ENCODE assay signal across 10 mouse cellular contexts in the genomic region with DNA sequence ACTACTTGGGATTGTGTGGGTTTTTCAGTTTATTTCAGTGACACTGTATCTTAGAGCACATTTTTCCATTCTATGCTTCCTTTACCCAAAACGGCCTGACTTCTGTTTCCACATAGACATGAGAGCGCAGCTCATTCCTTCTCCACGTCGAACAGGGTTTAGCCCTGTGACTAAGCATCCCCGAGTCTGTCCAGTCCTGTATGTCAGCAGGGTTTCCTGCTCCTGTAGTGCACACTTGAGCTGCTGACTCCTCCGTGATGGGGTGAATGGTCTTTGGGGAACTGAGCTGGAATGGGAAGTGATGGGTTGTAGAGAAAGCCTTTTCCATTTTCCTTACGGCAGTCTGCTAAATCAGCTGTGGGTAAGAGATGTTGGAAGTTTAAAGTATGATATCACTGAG.
DNase-seq lines count a peak whose midpoint lies in the region; ATAC-seq and TF ChIP-seq lines count a peak whose summit lies in the region.
"Had no signal": no experiment of that assay in that cellular context is flagged by ENCODE, and none has a peak within 500 bp of the region (broad histone marks: within the 10 kb centered on the region; RNA-seq: fewer than 3 reads in every experiment).

No protein-coding gene starts in this region.

- no peak for TF ChIP-seq CTCF in hindbrain, postnatal 0 days (IDR thresholded peaks at IDR 0.05; ENCODE audit: low read depth)
- no peak for TF ChIP-seq CTCF in intestine, postnatal 0 days (IDR thresholded peaks at IDR 0.05; ENCODE audit: low read depth)

- peaks cover 21% of the 10 kb centered on the region for H3K36me3 ChIP-seq in heart, embryonic 13.5 days
- no peaks in the 10 kb centered on the region for H3K36me3 ChIP-seq in hindbrain, postnatal 0 days (ENCODE audit: insufficient read depth, low read length)
- H3K36me3 ChIP-seq in intestine, postnatal 0 days (ENCODE audit: control insufficient read depth, insufficient read depth): no peaks in the 10 kb centered on the region
- H3K36me3 ChIP-seq: heart, embryonic 15.5 days had no signal

- H3K4me3 ChIP-seq in heart, embryonic 13.5 days: no peak overlapping the region
- no peak overlapping the region for H3K4me3 ChIP-seq in hindbrain, postnatal 0 days (ENCODE audit: low read length)
- H3K4me3 ChIP-seq in intestine, postnatal 0 days (ENCODE audit: low read depth, low read length): no peak overlapping the region
- H3K4me3 ChIP-seq: heart, embryonic 15.5 days had no signal

- H3K4me1 ChIP-seq in heart, embryonic 13.5 days: peaks cover 25% of the 10 kb centered on the region
- H3K4me1 ChIP-seq in hindbrain, postnatal 0 days (ENCODE audit: insufficient read depth, low read length): no peaks in the 10 kb centered on the region
- no peaks in the 10 kb centered on the region for H3K4me1 ChIP-seq in intestine, postnatal 0 days (replicated peaks; ENCODE audit: control insufficient read depth, insufficient read depth, low read length)

- no peaks in the 10 kb centered on the region for H3K9me3 ChIP-seq in heart, embryonic 13.5 days
- H3K9me3 ChIP-seq in hindbrain, postnatal 0 days (ENCODE audit: low read length): no peaks in the 10 kb centered on the region
- H3K9me3 ChIP-seq in intestine, postnatal 0 days (ENCODE audit: control insufficient read depth): no peaks in the 10 kb centered on the region
- H3K9me3 ChIP-seq: heart, embryonic 15.5 days had no signal

- H3K27me3 ChIP-seq in heart, embryonic 13.5 days (replicated peaks): no peaks in the 10 kb centered on the region
- H3K27me3 ChIP-seq in hindbrain, postnatal 0 days (ENCODE audit: insufficient read depth, low read length): no peaks in the 10 kb centered on the region
- H3K27me3 ChIP-seq in intestine, postnatal 0 days (replicated peaks; ENCODE audit: control insufficient read depth, insufficient read depth, low read length): no peaks in the 10 kb centered on the region
- H3K27me3 ChIP-seq: heart, embryonic 15.5 days had no signal

- H3K4me2 ChIP-seq in heart, embryonic 13.5 days: no peak overlapping the region
- no peak overlapping the region for H3K4me2 ChIP-seq in hindbrain, postnatal 0 days (ENCODE audit: low read depth, low read length)
- H3K4me2 ChIP-seq in intestine, postnatal 0 days (replicated peaks; ENCODE audit: low read depth): no peak overlapping the region
- H3K4me2 ChIP-seq: heart, embryonic 15.5 days had no signal

- 50% methylated on average over 7 of the region's 7 CpGs for WGBS in heart, embryonic 13.5 days
- WGBS in hindbrain, postnatal 0 days: 53% methylated on average over 7 of the region's 7 CpGs
- 81% methylated on average over 7 of the region's 7 CpGs for WGBS in intestine, postnatal 0 days

- ATAC-seq in heart, embryonic 13.5 days (ENCODE audit: extremely low read depth, insufficient number of reproducible peaks, low FRiP score, low TSS enrichment): no peak
- peak; percentile 50; the same call in 1 of the 2 replicates for ATAC-seq in hindbrain, postnatal 0 days
- no peak for ATAC-seq in intestine, postnatal 0 days
- ATAC-seq: CD4-positive, CD25-positive, alpha-beta regulatory T cell, adult 4 months had no signal

- DNase-seq in heart, adult 11 months: no peak
- peak; percentile 31 for DNase-seq in right cerebral cortex, postnatal 25 days
- DNase-seq in right cerebral cortex, postnatal 4 days: no peak
- no peak for DNase-seq in hindbrain, postnatal 0 days (ENCODE audit: low spot score)
- DNase-seq in cerebellum, postnatal 4 days (ENCODE audit: low spot score in 2 of 2): no peak
- DNase-seq in c-Kit-positive CD71-positive TER-119-positive erythroid progenitor cells, embryonic 14.5 days (ENCODE audit: low spot score): no peak

- H3K9ac ChIP-seq in heart, embryonic 13.5 days: 0 out of 2 replicates have a peak overlapping the region, but pooled peaks have one; percentile 14
- no peak overlapping the region for H3K9ac ChIP-seq in hindbrain, postnatal 0 days (replicated peaks; ENCODE audit: low read length)
- no peak overlapping the region for H3K9ac ChIP-seq in intestine, postnatal 0 days (ENCODE audit: low read depth, low read length)
- H3K9ac ChIP-seq: heart, embryonic 15.5 days had no signal

- H3K27ac ChIP-seq in heart, embryonic 13.5 days (replicated peaks): peak overlapping the region; percentile 82
- 0 out of 2 replicates have a peak overlapping the region, but pooled peaks have one; percentile 48 for H3K27ac ChIP-seq in hindbrain, postnatal 0 days
- H3K27ac ChIP-seq in intestine, postnatal 0 days (ENCODE audit: low read depth, low read length): no peak overlapping the region
